Mouse (Mus musculus) small intestine, adult 2 months (tissue): Measurements from ENCODE around the gene Otof.

ENCODE experiments used
- CTCF ChIP-seq: fragments of 200-500 bp; IDR thresholded peaks from 2 replicates; pipeline ENCODE4 v1.5.1; 2012; ENCODE audit warnings: low read depth, mild to moderate bottlenecking, control low read depth, inconsistent platforms, low read length, moderate library complexity, mixed read lengths; ENCODE audit not compliant: insufficient replicate concordance, insufficient read length; ENCODE audit errors: extremely low read depth
- POLR2A ChIP-seq: fragments of 200-500 bp; IDR thresholded peaks from 2 replicates; pipeline ENCODE4 v1.6.1; 2012; ENCODE audit warnings: low read depth, mild to moderate bottlenecking, control low read depth, inconsistent platforms, low read length, moderate library complexity

DNA sequence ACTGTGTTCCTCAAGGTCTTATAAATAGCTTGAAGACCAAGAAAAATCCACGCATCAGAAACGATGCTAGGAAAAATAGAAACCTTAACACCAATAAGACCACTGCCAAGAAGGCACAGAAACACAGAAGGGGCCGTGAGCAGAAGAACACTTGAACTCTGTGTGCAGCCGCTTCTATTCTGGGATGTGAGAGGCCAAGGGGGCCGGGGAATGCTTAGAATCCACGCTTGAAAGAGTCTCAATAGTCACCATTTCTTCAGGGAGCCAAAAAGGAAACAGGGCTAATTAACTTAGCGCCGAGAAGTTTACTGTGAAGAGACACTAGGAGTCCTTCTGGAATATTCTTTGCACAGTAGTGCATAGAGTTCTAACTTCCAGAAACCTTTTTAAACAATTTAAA is 60.6 kb downstream of the Otof start:
- TF ChIP-seq CTCF, result no peak
- TF ChIP-seq POLR2A, result no peak
